Mouse (Mus musculus): ENCODE results near the gene Nuak1. TPM values are rescaled to one million over a fixed set of nuclear protein-coding genes. Genes with fewer than 3 reads are reported as not detected.

The Nuak1 gene
- total and polyA plus RNA-seq, 3 experiments: 1.1 to 2.2 TPM; not detected in 1

- Histone ChIP-seq H3K36me3 (ENCODE audit: control insufficient read depth in 1 of 2, insufficient read depth in 2 of 2, low read length in 2 of 2) (no peaks in the 10 kb centered on the region), H3K27me3 (ENCODE audit: control insufficient read depth in 1 of 2, insufficient read depth in 2 of 2, low read length in 2 of 2) (no peaks in the 10 kb centered on the region), H3K9me3 (replicated peaks; ENCODE audit: insufficient read depth, low read length) (no peaks in the 10 kb centered on the region), H3K9ac (ENCODE audit: control insufficient read depth, low read depth, low read length, poor library complexity, severe bottlenecking) (no peak overlapping the region), H3K4me3 (ENCODE audit: control insufficient read depth in 1 of 2, insufficient read depth in 1 of 2, low read depth in 2 of 2, low read length in 2 of 2) (no peak overlapping the region), H3K27ac (ENCODE audit: control insufficient read depth, low read depth, low read length) (no peak overlapping the region), H3K4me1 (ENCODE audit: control insufficient read depth in 1 of 2, insufficient read depth in 2 of 2, low read length in 2 of 2) (no peaks in the 10 kb centered on the region), H3K79me2 (ENCODE audit: control insufficient read depth, insufficient read depth, low read length, poor library complexity) (no peaks in the 10 kb centered on the region)
- no peak for DNase-seq (ENCODE audit: low read depth, low spot score)
- TF ChIP-seq NELFE (IDR thresholded peaks at IDR 0.05; ENCODE audit: low read depth, low read length) (no peak), SMC3 (IDR thresholded peaks at IDR 0.05; ENCODE audit: low read depth, low read length) (no peak), UBTF (IDR thresholded peaks at IDR 0.05; ENCODE audit: borderline replicate concordance, insufficient read depth, low read depth, low read length) (no peak), USF2 (IDR thresholded peaks at IDR 0.05; ENCODE audit: borderline replicate concordance in 1 of 2, insufficient read depth in 1 of 2, low read depth in 1 of 2, low read length in 2 of 2) (no peak), ETS1 (IDR thresholded peaks at IDR 0.05; ENCODE audit: low read depth, low read length) (no peak), MXI1 (IDR thresholded peaks at IDR 0.05; ENCODE audit: low read depth, low read length) (no peak), JUND (IDR thresholded peaks at IDR 0.05; ENCODE audit: low read depth, low read length) (no peak), MAX (IDR thresholded peaks at IDR 0.05; ENCODE audit: low read length) (no peak), MEF2A (IDR thresholded peaks at IDR 0.05; ENCODE audit: extremely low read depth, insufficient replicate concordance, low read depth, low read length, poor library complexity, severe bottlenecking) (no peak), ZNF384 (IDR thresholded peaks at IDR 0.05; ENCODE audit: low read depth, low read length) (no peak), KAT2A (conservative IDR thresholded peaks at IDR 0.05; ENCODE audit: low read depth, low read length) (no peak), GABPA (IDR thresholded peaks at IDR 0.05; ENCODE audit: low read depth, low read length) (no peak), USF1 (IDR thresholded peaks at IDR 0.05; ENCODE audit: low read depth, low read length) (no peak), POLR2AphosphoS5 (IDR thresholded peaks at IDR 0.05; ENCODE audit: borderline replicate concordance, low read depth, low read length) (no peak), GATA1 (IDR thresholded peaks at IDR 0.05; ENCODE audit: low read depth, low read length) (no peak), MAZ (IDR thresholded peaks at IDR 0.05; ENCODE audit: low read depth, low read length) (no peak), CHD1 (IDR thresholded peaks at IDR 0.05; ENCODE audit: low read depth, low read length) (no peak)
These were observed 43.1 kb downstream of the Nuak1 start for GRCm38 (mm10) chr10:84397276-84397675.

GRCm38 (mm10) chr10:84395885-84396659 lies 44.3 kb downstream of the Nuak1 start:
- no peaks in the 10 kb centered on the region for H3K4me1 ChIP-seq (ENCODE audit: control insufficient read depth in 1 of 2, insufficient read depth in 2 of 2, low read length in 2 of 2)
- H3K9ac ChIP-seq (ENCODE audit: control insufficient read depth, low read depth, low read length, poor library complexity, severe bottlenecking): no peak overlapping the region
- DNase-seq (ENCODE audit: low read depth, low spot score): no peak
- H3K79me2 ChIP-seq (ENCODE audit: control insufficient read depth, insufficient read depth, low read length, poor library complexity): no peaks in the 10 kb centered on the region
- no peak overlapping the region for H3K27ac ChIP-seq (ENCODE audit: control insufficient read depth, low read depth, low read length)
- no peaks in the 10 kb centered on the region for H3K36me3 ChIP-seq (ENCODE audit: control insufficient read depth in 1 of 2, insufficient read depth in 2 of 2, low read length in 2 of 2)
- TF ChIP-seq BHLHE40 (IDR thresholded peaks at IDR 0.05; ENCODE audit: borderline replicate concordance, low read depth, low read length): no peak
- TF ChIP-seq EP300 (IDR thresholded peaks at IDR 0.05; ENCODE audit: low read depth in 1 of 2, low read length in 2 of 2): no peak
- no peaks in the 10 kb centered on the region for H3K9me3 ChIP-seq (replicated peaks; ENCODE audit: insufficient read depth, low read length)
- no peak overlapping the region for H3K4me3 ChIP-seq (ENCODE audit: control insufficient read depth in 1 of 2, insufficient read depth in 1 of 2, low read depth in 2 of 2, low read length in 2 of 2)
- no peaks in the 10 kb centered on the region for H3K27me3 ChIP-seq (ENCODE audit: control insufficient read depth in 1 of 2, insufficient read depth in 2 of 2, low read length in 2 of 2)
